Mouse (Mus musculus): ENCODE data around the gene Zic5.

Gene Zic5

DNA sequence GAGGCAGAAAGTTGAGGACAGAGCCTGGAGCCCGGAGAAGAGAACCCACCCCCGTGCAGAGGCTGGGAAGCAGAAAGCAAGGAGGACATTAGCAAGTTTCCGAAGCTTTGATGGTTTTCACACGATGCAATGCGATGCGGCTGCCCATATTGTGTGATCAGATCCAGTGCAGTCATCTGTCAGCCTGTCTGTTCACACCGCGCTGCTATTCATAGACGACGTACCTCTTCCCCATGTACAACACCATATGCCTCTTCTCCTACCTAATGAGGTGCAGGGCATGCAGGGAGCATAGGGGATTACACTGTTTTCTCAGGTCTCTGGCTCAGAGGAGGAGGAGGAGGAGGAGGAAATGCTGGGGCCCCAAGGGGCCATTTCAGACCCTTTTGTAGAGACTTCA, 28.6 kb downstream of the Zic5 start:
- in situ Hi-C loops (cut with MboI; ENCODE audit: low sequenced_read_pairs): no loop called here

DNA sequence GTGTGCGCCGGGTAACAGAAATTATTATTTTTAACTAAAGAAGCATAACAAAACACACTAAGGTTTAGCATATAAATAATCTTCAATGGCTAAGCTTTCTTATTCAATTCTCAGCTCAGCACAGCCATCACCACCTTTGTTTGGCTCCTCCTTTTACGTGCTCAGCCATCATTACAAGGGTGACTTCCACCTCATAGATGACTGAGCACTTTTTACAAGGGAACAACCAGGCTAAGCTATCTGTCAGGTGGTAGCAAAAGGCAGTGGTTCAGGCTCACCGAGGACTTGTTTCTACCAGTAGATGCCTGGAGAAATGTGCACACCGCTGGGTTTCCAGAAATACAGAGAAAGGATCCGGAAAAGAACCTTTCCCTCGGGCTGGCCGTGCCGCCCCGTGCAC, 31.4 kb downstream of the Zic5 start:
- in situ Hi-C loops (cut with MboI; ENCODE audit: low sequenced_read_pairs): no loop called here

DNA sequence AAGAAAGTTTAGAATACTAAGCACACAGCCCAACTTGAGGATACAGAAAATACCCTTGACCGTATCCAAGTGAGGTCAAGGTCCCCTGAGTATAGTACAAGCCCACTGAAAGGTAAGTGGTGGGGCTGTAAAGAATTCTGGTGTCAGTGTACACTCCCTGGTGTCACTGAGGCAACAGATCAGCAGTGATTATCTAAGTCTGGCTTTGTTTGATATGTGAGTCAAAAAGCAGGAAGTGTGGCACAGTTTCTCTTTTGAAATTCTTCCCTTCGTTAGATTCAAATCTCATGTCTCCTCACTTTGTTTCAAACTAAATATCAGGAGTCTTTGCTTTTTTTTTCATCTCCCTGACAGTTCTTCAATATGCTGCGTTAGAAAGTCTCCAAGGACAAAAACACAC, 32.9 kb downstream of the Zic5 start:
- in situ Hi-C loops (cut with MboI; ENCODE audit: low sequenced_read_pairs): no loop called here

DNA sequence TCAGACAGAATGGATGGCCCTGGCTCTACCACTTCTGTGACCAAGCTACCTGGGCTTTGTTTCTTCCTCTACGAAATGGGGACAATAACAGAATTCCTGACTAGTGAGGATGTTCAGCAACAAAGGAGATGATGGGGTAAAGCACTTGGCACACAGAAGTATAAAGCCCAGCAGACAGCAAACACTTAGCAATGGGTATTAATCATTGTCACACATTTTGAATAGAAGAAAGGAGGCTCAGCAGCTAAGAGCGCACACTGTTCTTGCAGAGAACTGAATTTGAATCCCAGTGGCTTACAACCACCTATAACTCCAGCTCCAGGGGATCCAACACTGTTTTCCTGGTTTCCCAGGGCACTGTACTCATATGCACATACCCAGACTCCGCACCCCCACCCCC, 37.8 kb downstream of the Zic5 start:
- in situ Hi-C loops (cut with MboI; ENCODE audit: low sequenced_read_pairs): no loop called here

DNA sequence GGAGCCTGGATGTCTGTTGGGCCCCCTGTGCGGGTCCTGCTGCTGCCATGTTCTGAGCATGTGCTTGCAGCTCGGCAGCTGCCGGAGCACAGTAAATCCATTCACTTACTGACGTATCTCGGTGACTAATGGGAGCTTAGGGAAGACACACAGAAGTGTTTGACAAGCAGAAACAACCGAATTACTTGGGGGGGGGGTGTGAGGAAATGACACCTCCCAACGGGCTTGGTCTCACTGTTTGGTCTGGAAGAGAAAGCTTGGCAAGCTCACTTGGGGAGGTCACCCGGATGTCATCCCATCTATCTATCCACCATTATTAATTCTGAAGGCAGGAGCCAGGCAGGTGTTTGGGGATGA, 38.3 kb downstream of the Zic5 start:
- in situ Hi-C loops (cut with MboI; ENCODE audit: low sequenced_read_pairs): no loop called here

DNA sequence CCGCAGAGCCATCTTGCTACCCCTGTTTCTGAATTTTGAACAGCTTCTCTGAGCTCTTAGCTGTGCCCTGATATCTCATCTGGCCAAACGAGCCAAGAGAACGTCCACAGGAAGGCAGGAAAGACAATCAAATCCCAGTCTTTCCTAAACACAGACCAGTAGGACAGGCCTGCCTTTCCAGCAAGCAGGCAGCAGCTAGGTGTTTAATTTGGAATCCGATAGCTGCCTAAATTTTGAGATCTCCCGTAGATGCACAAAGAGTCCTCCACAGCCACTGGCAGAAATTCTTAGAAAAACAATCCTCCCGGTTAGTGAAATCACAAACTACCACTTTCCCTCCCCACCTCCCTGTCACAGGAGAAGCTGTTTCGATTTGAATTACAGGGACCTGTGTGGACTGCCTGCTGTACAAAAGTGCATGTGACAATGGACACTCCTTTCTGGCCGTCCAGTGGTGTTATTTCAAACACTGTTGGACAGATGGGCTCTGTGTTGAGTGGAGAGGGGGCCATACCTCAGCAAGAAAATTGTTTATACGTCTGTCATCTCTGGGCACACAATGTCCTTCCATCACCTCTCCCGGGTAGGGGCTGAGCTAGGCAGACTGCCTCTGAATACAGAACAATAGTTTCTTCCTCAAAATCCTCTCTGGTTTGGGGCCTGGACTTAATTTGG, 38.8 kb downstream of the Zic5 start:
- in situ Hi-C loops (cut with MboI; ENCODE audit: low sequenced_read_pairs): no loop called here

DNA sequence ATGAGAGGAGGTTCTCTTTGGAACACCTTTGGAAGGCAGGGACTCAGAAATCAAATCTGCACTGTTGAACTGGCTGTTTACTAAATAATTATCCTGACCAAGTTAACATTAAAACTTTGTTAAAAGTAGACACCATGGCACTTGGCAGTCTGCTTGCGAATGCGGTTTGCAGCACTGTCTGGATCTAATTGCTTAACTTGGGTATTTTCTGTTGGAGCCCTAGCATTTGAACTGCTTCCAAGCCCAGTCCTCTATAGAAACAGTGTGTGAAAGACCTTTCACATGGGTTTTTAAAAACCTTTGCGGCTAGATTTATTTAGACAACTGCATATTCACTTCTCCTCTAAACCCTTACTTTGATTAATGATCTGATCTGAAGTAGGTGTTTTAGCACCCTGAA, 41.0 kb downstream of the Zic5 start:
- in situ Hi-C loops (cut with MboI; ENCODE audit: low sequenced_read_pairs): no loop called here

DNA sequence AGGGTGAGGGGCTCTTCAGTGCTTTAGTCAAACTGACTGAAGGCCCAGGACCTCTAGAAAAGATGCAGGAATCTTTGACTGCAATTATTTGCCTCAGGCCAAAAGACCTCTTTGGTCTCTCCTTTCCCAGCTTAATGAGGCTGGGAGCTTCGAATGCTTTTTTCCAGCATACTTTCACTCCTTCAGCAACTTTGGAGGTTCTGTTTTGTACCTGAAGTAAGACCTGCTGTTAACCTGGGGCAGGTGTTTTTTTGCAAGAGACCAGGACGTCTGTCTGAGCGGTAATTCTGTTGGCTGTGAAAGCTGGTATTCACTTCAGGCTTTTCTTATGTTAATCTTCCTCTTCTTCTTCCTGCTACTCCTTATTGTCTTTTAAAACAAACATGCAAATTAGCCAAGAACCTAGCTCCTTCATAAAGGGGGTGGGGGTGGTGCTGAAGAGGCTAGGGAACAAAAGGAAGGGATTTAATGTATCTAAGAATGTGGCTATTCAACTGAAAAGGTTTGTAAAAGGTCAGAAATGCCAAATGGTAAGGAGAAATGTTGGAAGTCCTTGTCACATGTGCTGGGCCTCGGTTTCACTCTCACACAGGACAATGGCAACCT, 49.2 kb downstream of the Zic5 start:
- in situ Hi-C loops (cut with MboI; ENCODE audit: low sequenced_read_pairs): no loop called here

DNA sequence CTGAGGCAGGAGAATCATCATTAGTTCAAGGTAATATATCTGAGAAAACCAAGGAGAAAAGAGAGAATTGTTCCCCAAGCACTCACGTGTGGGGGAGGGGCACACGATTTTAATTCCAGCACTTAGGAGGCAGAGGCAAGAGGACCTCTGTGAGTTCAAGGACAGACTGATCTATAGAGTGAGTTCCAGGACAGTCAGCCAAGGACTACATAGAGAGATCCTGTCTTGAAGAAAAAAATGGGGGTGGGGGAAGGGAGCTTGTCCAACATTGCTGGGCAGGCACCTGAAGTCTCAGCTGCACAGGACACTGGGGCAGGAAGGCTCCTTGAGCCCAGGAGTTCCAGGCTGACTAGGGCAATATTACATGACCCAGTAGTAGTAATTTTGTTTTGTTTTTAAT, 50.7 kb downstream of the Zic5 start:
- in situ Hi-C loops (cut with MboI; ENCODE audit: low sequenced_read_pairs): no loop called here

DNA sequence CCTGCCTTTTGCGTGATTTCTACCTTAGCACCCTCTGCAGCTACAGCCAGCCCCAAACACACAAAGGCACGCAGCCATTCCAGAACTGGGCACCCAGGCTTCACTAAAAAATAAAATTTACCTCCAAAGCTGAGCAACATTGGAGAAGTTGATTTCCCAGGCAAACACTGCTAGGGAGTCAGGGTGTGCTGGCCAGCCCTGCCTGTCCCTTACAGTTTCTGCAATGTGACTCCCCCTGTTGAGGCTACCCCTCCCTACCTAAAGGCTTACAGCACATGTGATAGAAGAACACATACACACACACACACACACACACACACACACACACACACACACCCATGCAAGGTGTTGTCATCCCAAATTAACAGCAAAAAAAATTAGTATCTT, 51.9 kb downstream of the Zic5 start:
- in situ Hi-C loops (cut with MboI; ENCODE audit: low sequenced_read_pairs): no loop called here

DNA sequence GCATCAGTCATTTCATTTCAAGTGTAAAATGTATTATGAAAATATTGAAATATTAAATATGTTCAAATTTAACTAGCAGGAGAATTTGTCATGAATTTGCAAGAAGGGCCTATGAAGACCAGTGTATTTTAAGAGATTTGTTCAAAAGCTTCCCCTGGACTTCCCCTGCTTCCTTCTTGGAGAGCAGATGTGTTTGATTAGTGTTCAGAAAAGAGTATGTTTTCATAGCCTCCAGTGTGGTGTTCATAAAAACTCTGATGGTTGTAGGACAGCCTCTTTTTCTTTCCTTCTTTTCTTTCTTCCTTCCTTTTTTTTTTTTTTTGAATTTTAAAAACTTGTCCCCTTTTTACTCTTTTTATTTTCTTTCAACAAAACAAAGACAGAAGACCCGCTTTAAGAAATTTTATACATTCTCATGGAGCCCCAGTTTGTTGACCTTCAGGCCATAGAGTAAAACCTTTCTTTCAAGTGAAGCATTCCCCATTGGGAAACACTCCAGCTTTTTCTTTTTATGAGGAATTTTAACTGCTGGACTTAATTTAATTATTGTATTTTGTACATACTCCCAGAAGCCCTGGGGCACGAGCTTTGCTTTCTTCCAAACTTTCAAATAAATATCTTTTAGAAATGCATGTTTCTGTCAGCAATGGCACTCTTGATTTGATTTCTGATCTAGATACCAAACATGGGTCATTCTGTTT, 52.5 kb downstream of the Zic5 start:
- in situ Hi-C loops (cut with MboI; ENCODE audit: low sequenced_read_pairs): no loop called here

Data from CH12F3 (cell line).